Mouse (Mus musculus): Measurements from ENCODE around the gene Fam126a.

DNA sequence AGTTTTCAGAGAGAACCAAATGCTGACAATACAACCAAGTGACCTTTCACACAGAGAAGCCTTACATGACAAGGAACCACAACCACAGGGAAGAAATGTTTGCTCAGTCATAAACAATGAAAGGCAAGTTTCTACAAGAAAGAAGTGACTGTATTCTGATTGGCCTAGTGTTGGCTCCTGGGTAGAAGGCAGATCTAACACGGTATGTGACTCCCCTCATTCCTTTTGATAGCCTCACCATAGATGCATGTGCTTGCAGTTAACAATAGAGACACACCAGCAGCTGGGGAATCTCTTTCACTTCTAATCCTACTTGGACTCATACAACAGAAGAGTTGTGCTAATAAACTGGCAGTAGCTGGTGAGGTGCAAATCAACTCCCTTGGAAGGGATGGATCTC lies 17.3 kb upstream of the Fam126a start:
- TF ChIP-seq CTCF (IDR thresholded peaks at IDR 0.05) (no peak), EP300 (IDR thresholded peaks at IDR 0.05) (no peak)

All from lung, postnatal 0 days (tissue).